Mouse (Mus musculus) spleen, postnatal 0 days (tissue): ENCODE results near the gene Prrt1. TPM values are rescaled to one million over a fixed set of nuclear protein-coding genes. Genes with fewer than 3 reads are reported as not detected.

Experiments used
- polyA plus RNA-seq: library from polyadenylated mRNA; unstranded; fragments of >200 nt; fragmentation: Nextera tagmentation; extraction: Ambion mirVana; gene quantifications from 2 replicates; pipeline ENCODE4 v1.2.1, GENCODE M21; 2015

Gene Prrt1
- polyA plus RNA-seq, result 0.11 and 0.19 TPM in 2 replicates

GRCm38 (mm10) chr17:34629221-34629751 is at the start of gene Prrt1:
Prrt1 (plus strand) TSS chr17:34629533.

GRCm38 (mm10) chr17:34589681-34590101 is 39.6 kb upstream of the Prrt1 start, which contains the start of gene Gpsm3:
Gpsm3 (plus strand) TSS chr17:34589806.

GRCm38 (mm10) chr17:34591029-34591993 is 38.0 kb upstream of the Prrt1 start, which contains the start of gene Pbx2:
Pbx2 (plus strand) TSS chr17:34591266.

DNA sequence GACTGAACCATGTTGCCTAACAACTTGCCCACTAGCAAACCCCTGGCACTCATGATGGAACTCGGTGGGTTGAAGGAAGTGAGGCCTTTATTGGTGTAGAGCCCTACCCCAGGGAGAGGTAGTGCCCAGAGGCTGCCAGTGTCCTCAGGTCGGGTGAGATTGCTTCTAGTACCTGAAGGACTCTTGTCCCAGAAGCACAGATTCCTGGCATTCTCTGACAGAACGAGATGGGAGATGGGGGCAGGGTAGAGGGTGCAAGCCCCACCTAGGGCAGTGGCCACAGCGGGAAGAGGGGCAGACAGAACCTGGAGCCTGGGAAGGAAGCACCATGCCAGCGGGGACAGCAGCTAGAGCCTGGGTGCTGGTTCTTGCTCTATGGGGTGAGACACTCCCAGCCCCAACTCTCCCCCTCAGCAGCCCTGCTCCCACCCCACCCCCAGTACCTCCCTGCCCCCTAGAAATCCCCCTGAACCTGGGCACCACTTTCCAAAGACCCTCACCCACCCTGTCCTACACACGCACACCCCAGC is 31.7 kb upstream of the Prrt1 start, which contains the start of gene Ager:
Ager (plus strand) TSS at position 297 of the 530 bp plus-strand sequence.

DNA sequence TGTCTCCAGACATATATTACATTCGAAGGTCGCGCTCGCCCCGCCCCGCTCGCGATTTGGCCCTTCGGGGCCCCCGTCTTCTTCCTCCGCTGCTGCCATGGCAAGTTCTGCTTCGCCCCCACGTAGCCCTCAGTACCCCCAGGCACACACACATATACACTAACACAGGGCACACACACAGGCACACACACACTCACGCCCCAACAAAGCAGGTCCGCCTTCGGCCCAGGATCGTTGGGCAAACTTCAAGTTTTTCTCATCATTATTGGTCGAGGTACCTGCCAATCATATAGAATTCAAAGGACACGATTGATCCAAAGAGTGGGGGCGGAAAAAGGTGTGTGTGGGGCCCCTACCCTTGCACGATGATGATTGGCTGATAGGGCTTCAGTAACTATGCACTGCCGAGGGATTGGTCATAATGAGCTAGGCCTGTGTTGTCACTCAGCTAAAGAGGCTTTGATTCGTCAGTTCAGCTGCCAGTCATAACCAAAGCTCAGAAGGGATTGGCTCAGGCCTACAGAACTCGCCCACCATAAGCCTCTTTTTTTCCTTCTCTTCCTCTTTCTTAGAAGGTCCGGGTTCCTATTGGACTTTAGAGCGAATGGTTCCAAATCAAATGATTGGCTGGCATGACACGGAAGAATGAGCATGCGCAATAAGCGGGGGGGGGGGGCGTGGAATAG is 25.8 kb upstream of the Prrt1 start, which contains the start of gene Rnf5:
Rnf5 (minus strand) TSS at position 316 of the 686 bp plus-strand sequence.

GRCm38 (mm10) chr17:34604061-34604508 is 25.2 kb upstream of the Prrt1 start, which contains the start of gene Agpat1:
Agpat1 (plus strand) TSS chr17:34604262.

DNA sequence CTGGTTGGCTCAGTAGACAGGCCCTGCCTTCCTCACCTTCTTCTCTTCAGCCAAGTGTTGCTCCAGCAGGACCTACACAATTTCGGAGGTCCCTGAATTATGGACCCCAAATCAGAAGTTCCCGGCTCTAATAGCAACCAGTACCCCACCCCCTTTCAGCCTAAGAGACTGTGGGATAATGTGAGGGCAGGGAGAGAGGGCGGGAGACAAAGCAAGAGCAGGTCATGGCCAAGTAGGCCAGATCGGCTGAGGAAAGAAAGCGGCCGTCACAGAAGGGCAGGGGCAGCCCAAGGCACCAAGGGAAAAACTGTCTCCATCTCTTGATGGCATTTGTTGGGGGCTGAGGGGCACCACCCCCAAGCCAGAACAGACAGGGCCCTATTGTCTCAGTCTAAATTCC is 13.5 kb upstream of the Prrt1 start, which contains the start of gene Egfl8:
Egfl8 (minus strand) TSS at position 101 of the 400 bp plus-strand sequence.

DNA sequence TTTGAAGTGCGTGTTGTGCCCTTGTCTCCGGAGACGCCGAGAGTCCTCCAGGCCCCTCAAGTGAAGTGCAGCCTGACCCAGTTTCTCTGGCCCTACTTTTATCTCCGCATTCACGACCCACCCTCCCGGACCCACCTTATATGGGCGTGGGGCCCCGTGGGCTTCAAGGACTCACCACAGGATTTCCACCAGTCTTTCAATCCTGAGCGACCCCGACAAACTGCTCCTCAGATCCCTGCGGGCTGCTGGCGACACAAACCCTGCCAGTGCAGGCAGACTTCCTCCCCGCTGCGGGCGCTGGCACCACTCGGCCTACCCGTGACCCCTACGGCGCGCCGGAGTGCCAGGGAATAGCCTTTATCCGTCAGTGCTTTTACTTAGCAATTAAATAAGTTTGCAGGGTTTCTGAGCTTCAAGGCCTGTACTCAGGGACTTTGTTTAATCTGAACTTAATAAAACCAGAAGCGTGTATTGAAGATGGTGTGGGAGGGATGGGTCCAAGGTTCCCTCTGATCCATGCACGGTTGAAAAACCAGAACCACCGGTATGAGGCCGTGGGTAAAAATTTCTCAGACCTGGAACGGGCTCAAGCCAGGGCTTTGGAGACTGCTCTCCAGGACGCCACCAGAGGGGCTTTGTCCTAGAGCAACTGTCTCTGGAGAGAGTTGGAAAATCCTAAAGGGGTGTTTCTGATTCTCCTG is 1.2 kb upstream of the Prrt1 start, which contains the start of gene Ppt2:
Ppt2 (minus strand) TSS at position 568 of the 701 bp plus-strand sequence.

GRCm38 (mm10) chr17:34644608-34645007 is 15.3 kb downstream of the Prrt1 start, which contains the start of gene Fkbpl:
Fkbpl (plus strand) TSS chr17:34644764.

GRCm38 (mm10) chr17:34646906-34647787 is 17.8 kb downstream of the Prrt1 start, which contains the start of gene Atf6b:
Atf6b (plus strand) TSS chr17:34647146.

DNA sequence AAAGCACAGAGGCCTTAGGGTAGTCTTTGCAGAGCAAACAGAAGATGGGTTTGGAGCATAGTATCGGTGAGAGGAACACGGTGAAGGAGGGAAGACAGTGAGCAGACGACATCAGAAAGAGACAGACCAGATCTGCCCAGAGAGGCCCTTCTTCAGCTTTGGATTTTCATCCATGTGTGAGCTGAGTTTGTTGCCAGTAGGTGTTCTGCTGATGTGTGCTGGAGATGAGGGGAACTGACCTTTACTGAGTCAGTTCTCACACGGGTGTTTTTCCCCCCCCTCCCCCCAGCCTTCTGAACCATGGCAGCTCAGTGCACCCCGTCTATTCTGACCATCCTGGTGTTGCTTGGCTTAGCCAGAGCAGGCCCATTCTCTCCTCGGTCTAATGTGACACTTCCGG is 40.9 kb downstream of the Prrt1 start, which contains the start of gene Tnxb:
Tnxb (plus strand) TSS at position 301 of the 400 bp plus-strand sequence.

Other genes with a start within 250 kb of the Prrt1 start
- gene BC051142, start 230.7 kb upstream of the Prrt1 start, polyA plus RNA-seq, result 0.20 and 0.57 TPM in 2 replicates
- not detected in 2 replicates for gene Btnl4, start 152.2 kb upstream of the Prrt1 start, polyA plus RNA-seq
- not detected in 2 replicates for gene Btnl6, start 112.2 kb upstream of the Prrt1 start, polyA plus RNA-seq
- 2.3 and 4.1 TPM in 2 replicates for gene Notch4, start 65.3 kb upstream of the Prrt1 start, polyA plus RNA-seq
- gene Gpsm3, start 39.7 kb upstream of the Prrt1 start, polyA plus RNA-seq, result 43.9 and 63.3 TPM in 2 replicates
- 7.4 and 9.3 TPM in 2 replicates for gene Pbx2, start 38.3 kb upstream of the Prrt1 start, polyA plus RNA-seq
- gene Ager, start 31.7 kb upstream of the Prrt1 start, polyA plus RNA-seq, result 2.8 and 3.9 TPM in 2 replicates
- 70.9 and 75.6 TPM in 2 replicates for gene Rnf5, start 25.8 kb upstream of the Prrt1 start, polyA plus RNA-seq
- 22.9 and 23.1 TPM in 2 replicates for gene Agpat1, start 25.3 kb upstream of the Prrt1 start, polyA plus RNA-seq
- 2.1 and 2.8 TPM in 2 replicates for gene Egfl8, start 13.6 kb upstream of the Prrt1 start, polyA plus RNA-seq
- gene Ppt2, start 1.0 kb upstream of the Prrt1 start, polyA plus RNA-seq, result 10.5 and 14.2 TPM in 2 replicates
- gene Fkbpl, start 15.2 kb downstream of the Prrt1 start, polyA plus RNA-seq, result 6.8 and 8.6 TPM in 2 replicates
- 18.6 and 26.1 TPM in 2 replicates for gene Atf6b, start 17.6 kb downstream of the Prrt1 start, polyA plus RNA-seq
- 2.2 and 3.9 TPM in 2 replicates for gene Tnxb, start 41.0 kb downstream of the Prrt1 start, polyA plus RNA-seq
- gene C4b, start 114.3 kb downstream of the Prrt1 start, polyA plus RNA-seq, result 2.7 and 2.8 TPM in 2 replicates
- not detected in 2 replicates for gene Cyp21a1, start 175.0 kb downstream of the Prrt1 start, polyA plus RNA-seq
- gene Stk19, start 207.4 kb downstream of the Prrt1 start, polyA plus RNA-seq, result 33.1 and 34.3 TPM in 2 replicates
- 32.9 and 33.7 TPM in 2 replicates for gene Dxo, start 207.5 kb downstream of the Prrt1 start, polyA plus RNA-seq
- gene Skiv2l, start 220.7 kb downstream of the Prrt1 start, polyA plus RNA-seq, result 22.8 and 27.9 TPM in 2 replicates
- 49.8 and 51.5 TPM in 2 replicates for gene Nelfe, start 220.9 kb downstream of the Prrt1 start, polyA plus RNA-seq
- gene Cfb, start 233.0 kb downstream of the Prrt1 start, polyA plus RNA-seq, result 5.7 and 8.3 TPM in 2 replicates
- 0.99 and 1.2 TPM in 2 replicates for gene Zbtb12, start 249.9 kb downstream of the Prrt1 start, polyA plus RNA-seq